Mouse (Mus musculus) ES-Bruce4 (cell line): ENCODE data around the gene Abcc9. TPM values are rescaled to one million over a fixed set of nuclear protein-coding genes. Genes with fewer than 3 reads are reported as not detected.

Source experiments
- H3K27ac ChIP-seq: 2 replicates; pipeline ENCODE4 v1.5.1; 2012; ENCODE audit warnings: low read length, inconsistent platforms; ENCODE audit not compliant: insufficient read depth
- H3K27me3 ChIP-seq: 2 replicates; pipeline ENCODE4 v1.6.1; 2012; ENCODE audit warnings: mild to moderate bottlenecking, low read length, inconsistent platforms; ENCODE audit not compliant: control insufficient read depth, poor library complexity, insufficient read depth, severe bottlenecking
- H3K36me3 ChIP-seq: 2 replicates; pipeline ENCODE4 v1.6.1; 2012; ENCODE audit warnings: inconsistent platforms, mild to moderate bottlenecking, low read length, moderate library complexity; ENCODE audit not compliant: control insufficient read depth, poor library complexity, insufficient read depth, severe bottlenecking
- H3K4me1 ChIP-seq: one replicate; pipeline ENCODE4 v1.8.1; 2011; ENCODE audit warnings: low read length; ENCODE audit not compliant: control insufficient read depth, insufficient read depth
- H3K4me3 ChIP-seq: 2 replicates; pipeline ENCODE4 v1.5.1; 2011; ENCODE audit warnings: low read depth, mild to moderate bottlenecking, low read length
- H3K9ac ChIP-seq: 2 replicates; pipeline ENCODE4 v1.6.1; 2012; ENCODE audit warnings: low read depth, mild to moderate bottlenecking, inconsistent platforms; ENCODE audit not compliant: poor library complexity, severe bottlenecking
- H3K9me3 ChIP-seq: replicated peaks from 2 replicates; pipeline ENCODE4 v1.6.1; 2012; ENCODE audit warnings: mild to moderate bottlenecking, low read length, inconsistent platforms; ENCODE audit not compliant: control insufficient read depth, poor library complexity, insufficient read depth, severe bottlenecking
- CTCF ChIP-seq: IDR thresholded peaks from one replicate; pipeline ENCODE4 v1.8.1; 2011; ENCODE audit warnings: low read depth, low read length
- EP300 ChIP-seq: IDR thresholded peaks from 2 replicates; pipeline ENCODE4 v1.6.1; 2011; ENCODE audit warnings: low read depth, low read length; ENCODE audit not compliant: insufficient read depth
- POLR2A ChIP-seq: IDR thresholded peaks from one replicate; pipeline ENCODE4 v1.8.1; 2011; ENCODE audit warnings: low read length; ENCODE audit not compliant: insufficient read depth
- polyA plus RNA-seq: library from polyadenylated mRNA; stranded (reverse); fragments of >200 nt; gene quantifications from 2 replicates; pipeline ENCODE4 v1.2.4, GENCODE M21; 2011; ENCODE audit warnings: low read depth; ENCODE audit not compliant: missing spikeins, insufficient read depth, insufficient read length

The Abcc9 gene
- polyA plus RNA-seq: 0.12 and 0.36 TPM in 2 replicates

- no peaks in the 10 kb centered on the region for H3K4me1 ChIP-seq
- H3K36me3 ChIP-seq: no peaks in the 10 kb centered on the region
- H3K27me3 ChIP-seq: no peaks in the 10 kb centered on the region
- peak within 1 kb of the TSS; percentile 43 for H3K4me3 ChIP-seq
- H3K9me3 ChIP-seq: no peaks in the 10 kb centered on the region
- peak within 1 kb of the TSS; percentile 9; the same call in 1 of the 2 replicates for H3K9ac ChIP-seq
- TF ChIP-seq POLR2A: no peak
- no peak for TF ChIP-seq EP300
- TF ChIP-seq CTCF: no peak
- no peak within 1 kb of the TSS for H3K27ac ChIP-seq
These were observed at the start of gene Abcc9 for GRCm38 (mm10) chr6:142701652-142702637. Abcc9 (minus strand) TSS chr6:142702315.

GRCm38 (mm10) chr6:142751365-142751764, 49.2 kb upstream of the Abcc9 start:
- Histone ChIP-seq H3K36me3 (no peaks in the 10 kb centered on the region), H3K9me3 (no peaks in the 10 kb centered on the region), H3K4me3 (peak overlapping the region; percentile 51), H3K9ac (peak overlapping the region; percentile 49), H3K27me3 (no peaks in the 10 kb centered on the region), H3K4me1 (peaks cover 7% of the 10 kb centered on the region), H3K27ac (peak overlapping the region; percentile 96)
- no peak for TF ChIP-seq CTCF
- peak; percentile 90 for TF ChIP-seq POLR2A
- TF ChIP-seq EP300: 0 out of 2 replicates have a peak, but pooled peaks have one; percentile 42

- Histone ChIP-seq H3K4me3 (no peak overlapping the region), H3K27me3 (no peaks in the 10 kb centered on the region), H3K9ac (no peak overlapping the region), H3K36me3 (no peaks in the 10 kb centered on the region), H3K27ac (no peak overlapping the region), H3K4me1 (peaks cover 4% of the 10 kb centered on the region), H3K9me3 (0 out of 2 replicates have a peak, but pooled peaks cover 5% of the 10 kb centered on the region)
- TF ChIP-seq EP300 (no peak), POLR2A (no peak)
These were observed 46.1 kb upstream of the Abcc9 start for GRCm38 (mm10) chr6:142748057-142748708.

GRCm38 (mm10) chr6:142747165-142747564, 45.0 kb upstream of the Abcc9 start:
- TF ChIP-seq CTCF (no peak), POLR2A (no peak), EP300 (no peak)
- H3K4me1 ChIP-seq: peaks cover 4% of the 10 kb centered on the region
- H3K27ac ChIP-seq: no peak overlapping the region
- 0 out of 2 replicates have a peak, but pooled peaks cover 5% of the 10 kb centered on the region for H3K9me3 ChIP-seq
- no peak overlapping the region for H3K9ac ChIP-seq
- H3K27me3 ChIP-seq: no peaks in the 10 kb centered on the region
- no peak overlapping the region for H3K4me3 ChIP-seq
- H3K36me3 ChIP-seq: no peaks in the 10 kb centered on the region

GRCm38 (mm10) chr6:142746765-142747164, 44.6 kb upstream of the Abcc9 start:
- Histone ChIP-seq H3K9ac (no peak overlapping the region), H3K4me1 (no peaks in the 10 kb centered on the region), H3K27ac (no peak overlapping the region), H3K9me3 (0 out of 2 replicates have a peak, but pooled peaks cover 5% of the 10 kb centered on the region), H3K4me3 (no peak overlapping the region), H3K36me3 (no peaks in the 10 kb centered on the region), H3K27me3 (no peaks in the 10 kb centered on the region)
- TF ChIP-seq EP300: no peak
- TF ChIP-seq POLR2A: no peak
- TF ChIP-seq CTCF: no peak
